Mouse (Mus musculus) testis, adult 2 months (tissue): Measurements from ENCODE around the gene Pip5k1a. TPM values are rescaled to one million over a fixed set of nuclear protein-coding genes. Genes with fewer than 3 reads are reported as not detected.

ENCODE experiments used
- H3K27ac ChIP-seq: fragments of 200-500 bp; 2 replicates; pipeline ENCODE4 v1.5.1; 2012; ENCODE audit warnings: low read depth, low read length; ENCODE audit not compliant: control insufficient read depth, insufficient read depth
- H3K27me3 ChIP-seq: fragments of 200-500 bp; 2 replicates; pipeline ENCODE4 v1.6.1; 2012; ENCODE audit warnings: mild to moderate bottlenecking, low read length, moderate library complexity; ENCODE audit not compliant: control insufficient read depth, insufficient read depth
- H3K36me3 ChIP-seq: fragments of 200-500 bp; 2 replicates; pipeline ENCODE4 v1.6.1; 2012; ENCODE audit warnings: mild to moderate bottlenecking, low read length; ENCODE audit not compliant: control insufficient read depth, insufficient read depth
- H3K4me1 ChIP-seq: fragments of 200-500 bp; 2 replicates; pipeline ENCODE4 v1.6.1; 2012; ENCODE audit warnings: low read length; ENCODE audit not compliant: control insufficient read depth, insufficient read depth
- H3K4me3 ChIP-seq: fragments of 200-500 bp; 2 replicates; pipeline ENCODE4 v1.5.1; 2012; ENCODE audit warnings: low read depth, mild to moderate bottlenecking, low read length, moderate library complexity, mixed read lengths; ENCODE audit not compliant: control insufficient read depth
- CTCF ChIP-seq: fragments of 200-500 bp; IDR thresholded peaks from 2 replicates; pipeline ENCODE4 v1.5.1; 2012; ENCODE audit warnings: low read depth, mild to moderate bottlenecking, inconsistent platforms, low read length, moderate library complexity; ENCODE audit not compliant: control insufficient read depth, insufficient read depth, insufficient replicate concordance
- POLR2A ChIP-seq: fragments of 200-500 bp; IDR thresholded peaks from 2 replicates; pipeline ENCODE4 v1.6.1; 2012; ENCODE audit warnings: low read depth, mild to moderate bottlenecking, inconsistent platforms, low read length, moderate library complexity; ENCODE audit not compliant: control insufficient read depth
- polyA plus RNA-seq: library from polyadenylated mRNA; depleted of rRNA; stranded (reverse); fragments of >200 nt; gene quantifications from 2 replicates; pipeline ENCODE4 v1.2.3, GENCODE M21; 2012

Pip5k1a gene
- polyA plus RNA-seq, 1 experiment, result 17.8 TPM

GRCm38 (mm10) chr3:95066095-95066494, 40.6 kb downstream of the Pip5k1a start:
- Histone ChIP-seq H3K4me3 (no peak overlapping the region), H3K36me3 (peaks cover 4% of the 10 kb centered on the region; the same call in 1 of the 2 replicates), H3K4me1 (no peaks in the 10 kb centered on the region), H3K27ac (no peak overlapping the region), H3K27me3 (no peaks in the 10 kb centered on the region)
- TF ChIP-seq POLR2A (no peak), CTCF (no peak)

GRCm38 (mm10) chr3:95065553-95065952, 41.2 kb downstream of the Pip5k1a start:
- Histone ChIP-seq H3K27ac (no peak overlapping the region), H3K36me3 (peaks cover 4% of the 10 kb centered on the region; the same call in 1 of the 2 replicates), H3K4me1 (no peaks in the 10 kb centered on the region), H3K27me3 (no peaks in the 10 kb centered on the region), H3K4me3 (no peak overlapping the region)
- TF ChIP-seq POLR2A, result no peak
- TF ChIP-seq CTCF, result no peak

- TF ChIP-seq CTCF (no peak), POLR2A (no peak)
- Histone ChIP-seq H3K27ac (no peak overlapping the region), H3K4me1 (no peaks in the 10 kb centered on the region), H3K36me3 (peaks cover 4% of the 10 kb centered on the region; the same call in 1 of the 2 replicates), H3K27me3 (no peaks in the 10 kb centered on the region), H3K4me3 (no peak overlapping the region)
Observed at GRCm38 (mm10) chr3:95063741-95064140, 43.0 kb downstream of the Pip5k1a start.

GRCm38 (mm10) chr3:95058078-95058477, 48.7 kb downstream of the Pip5k1a start:
- no peak overlapping the region for H3K4me3 ChIP-seq
- H3K36me3 ChIP-seq, result peaks cover 1% of the 10 kb centered on the region; the same call in 1 of the 2 replicates
- H3K27me3 ChIP-seq, result no peaks in the 10 kb centered on the region
- no peak overlapping the region for H3K27ac ChIP-seq
- TF ChIP-seq POLR2A (no peak), CTCF (no peak)
- H3K4me1 ChIP-seq, result no peaks in the 10 kb centered on the region

DNA sequence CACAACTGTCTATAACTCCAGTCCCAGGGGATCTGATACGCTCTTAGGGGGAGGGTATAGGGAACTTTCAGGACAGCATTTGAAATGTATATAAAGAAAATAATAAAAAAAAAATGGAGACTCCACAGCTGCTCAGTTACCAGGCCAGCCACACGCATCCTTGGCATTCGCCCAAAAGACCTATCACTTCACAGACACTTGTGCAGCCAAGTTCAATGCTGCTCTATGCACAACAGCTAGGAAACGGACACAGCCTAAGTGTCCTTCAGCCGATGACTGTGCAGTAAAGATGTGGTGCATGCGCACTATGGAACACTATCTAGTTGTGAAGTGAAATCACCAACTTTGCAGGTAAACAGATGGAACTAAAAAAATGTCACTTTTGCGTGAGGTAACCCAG, 50.5 kb downstream of the Pip5k1a start:
- Histone ChIP-seq H3K36me3 (peaks cover 1% of the 10 kb centered on the region; the same call in 1 of the 2 replicates), H3K4me3 (no peak overlapping the region), H3K27me3 (no peaks in the 10 kb centered on the region), H3K4me1 (no peaks in the 10 kb centered on the region), H3K27ac (no peak overlapping the region)
- TF ChIP-seq POLR2A (no peak), CTCF (no peak)

GRCm38 (mm10) chr3:95054481-95055260, 52.1 kb downstream of the Pip5k1a start:
- Histone ChIP-seq H3K27ac (peak overlapping the region; percentile 9; the same call in 1 of the 2 replicates), H3K27me3 (no peaks in the 10 kb centered on the region), H3K4me1 (no peaks in the 10 kb centered on the region), H3K36me3 (no peaks in the 10 kb centered on the region; the same call in 1 of the 2 replicates), H3K4me3 (no peak overlapping the region)
- no peak for TF ChIP-seq CTCF
- no peak for TF ChIP-seq POLR2A

GRCm38 (mm10) chr3:95053701-95054100, 53.0 kb downstream of the Pip5k1a start:
- no peak overlapping the region for H3K27ac ChIP-seq
- peak; percentile 19; the same call in 1 of the 2 replicates for TF ChIP-seq CTCF
- no peak for TF ChIP-seq POLR2A
- no peaks in the 10 kb centered on the region for H3K27me3 ChIP-seq
- H3K36me3 ChIP-seq, result no peaks in the 10 kb centered on the region
- H3K4me1 ChIP-seq, result no peaks in the 10 kb centered on the region
- no peak overlapping the region for H3K4me3 ChIP-seq
